ENCODE assay signal across 17 mouse cellular contexts in the genomic region with DNA sequence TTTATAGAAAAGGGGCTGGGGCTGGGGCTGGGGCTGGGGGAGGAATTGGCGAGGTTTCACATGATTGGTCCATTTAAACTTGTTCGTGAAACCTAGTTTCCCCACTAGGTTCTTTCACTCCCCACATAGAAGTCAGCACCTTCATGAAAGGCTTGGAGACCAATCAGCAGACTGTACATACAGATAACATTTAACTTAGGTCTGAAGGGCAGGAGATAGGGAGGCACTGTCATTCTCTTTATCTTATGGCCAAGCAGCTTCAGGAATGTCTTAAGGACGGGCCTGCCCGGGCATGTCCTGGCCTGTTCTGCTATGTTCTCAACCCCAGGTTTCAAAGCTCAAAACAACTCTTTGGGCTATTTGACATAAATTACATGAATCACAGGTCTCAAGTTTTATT. TPM values are rescaled to one million over a fixed set of nuclear protein-coding genes. Genes with fewer than 3 reads are reported as not detected.
"Had no signal": no experiment of that assay in that cellular context is flagged by ENCODE, and none has a peak within 500 bp of the region (broad histone marks: within the 10 kb centered on the region; RNA-seq: fewer than 3 reads in every experiment).

No protein-coding gene starts in this region.

RNA-seq across cellular contexts. Expression of a gene that starts 31.0 kb away (rescaled TPM):
- total RNA-seq: layer of hippocampus, adult 8-10 months; layer of hippocampus, postnatal 10 days; layer of hippocampus, postnatal 36 days; left cerebral cortex, adult 2 months; left cerebral cortex, postnatal 10 days; left cerebral cortex, postnatal 36 days had no signal
- polyA plus RNA-seq: kidney, embryonic 15.5 days; limb, embryonic 11.5 days; limb, embryonic 14.5 days; lung, embryonic 15.5 days; midbrain, embryonic 12.5 days; midbrain, embryonic 15.5 days; neural tube, embryonic 12.5 days; neural tube, embryonic 15.5 days; stomach, embryonic 14.5 days; stomach, postnatal 0 days; thymus, adult 2 months had no signal

RNA-seq across cellular contexts. Expression of a gene that starts 31.1 kb away (rescaled TPM):
- total RNA-seq: layer of hippocampus, postnatal 10 days; left cerebral cortex, adult 2 months; left cerebral cortex, postnatal 36 days had no signal
- polyA plus RNA-seq: kidney, embryonic 15.5 days; limb, embryonic 11.5 days; lung, embryonic 15.5 days; midbrain, embryonic 12.5 days; midbrain, embryonic 15.5 days; neural tube, embryonic 12.5 days; neural tube, embryonic 15.5 days; stomach, embryonic 14.5 days; stomach, postnatal 0 days had no signal

RNA-seq across cellular contexts. Expression of a gene that starts 56.6 kb away (rescaled TPM):
- total RNA-seq: layer of hippocampus, adult 8-10 months; layer of hippocampus, postnatal 10 days; layer of hippocampus, postnatal 36 days; left cerebral cortex, adult 2 months; left cerebral cortex, postnatal 10 days; left cerebral cortex, postnatal 36 days had no signal
- polyA plus RNA-seq: kidney, embryonic 15.5 days; limb, embryonic 11.5 days; lung, embryonic 15.5 days; midbrain, embryonic 12.5 days; midbrain, embryonic 15.5 days; neural tube, embryonic 12.5 days; neural tube, embryonic 15.5 days; stomach, postnatal 0 days had no signal
